Mouse (Mus musculus): ENCODE results near the gene Zfp622. TPM values are rescaled to one million over a fixed set of nuclear protein-coding genes. Genes with fewer than 3 reads are reported as not detected.

Gene Zfp622
- polyA plus RNA-seq, 1 experiment, result 102 TPM

DNA sequence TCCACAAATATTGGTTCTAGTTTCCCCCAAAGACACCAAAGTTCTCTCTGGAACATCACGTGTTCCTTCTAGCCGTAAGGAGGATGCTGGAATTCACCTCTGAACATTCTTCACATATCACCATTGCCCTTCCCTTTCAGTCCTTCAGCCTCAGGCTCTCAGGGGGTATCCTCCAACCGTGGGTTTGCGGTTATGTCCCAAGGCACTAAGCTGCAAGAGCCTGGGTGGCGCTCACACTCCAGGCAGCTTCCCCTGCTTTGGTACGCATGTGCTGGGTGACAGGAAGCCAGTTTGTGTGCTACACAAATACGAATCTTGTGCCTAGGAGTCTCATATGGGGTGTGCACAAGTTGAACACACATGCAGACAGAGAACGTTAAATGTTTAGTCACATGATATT, 36.8 kb upstream of the Zfp622 start:
- H3K27me3 ChIP-seq (ENCODE audit: control insufficient read depth, insufficient read depth, insufficient read length), result no peaks in the 10 kb centered on the region
- no peak overlapping the region for H3K4me3 ChIP-seq
- H3K79me2 ChIP-seq (ENCODE audit: control insufficient read depth, insufficient read depth), result peaks cover 49% of the 10 kb centered on the region
- TF ChIP-seq TCF12 (IDR thresholded peaks at IDR 0.05; ENCODE audit: insufficient read depth, poor library complexity, severe bottlenecking) (no peak), E2F4 (IDR thresholded peaks at IDR 0.05; ENCODE audit: insufficient read depth) (no peak), SRF (IDR thresholded peaks at IDR 0.05; ENCODE audit: control insufficient read depth, insufficient read length, low read depth) (no peak), MYOD1 (IDR thresholded peaks at IDR 0.05; ENCODE audit: control insufficient read depth in 1 of 3, insufficient read length in 2 of 3, low read depth in 2 of 3) (no peak), USF1 (IDR thresholded peaks at IDR 0.05; ENCODE audit: low read depth) (no peak), TCF3 (IDR thresholded peaks at IDR 0.05; ENCODE audit: insufficient read length, low read depth) (no peak), MYOG (IDR thresholded peaks at IDR 0.05; ENCODE audit: control insufficient read depth in 1 of 3, insufficient read depth in 1 of 3, insufficient read length in 2 of 3, low read depth in 2 of 3) (no peak), MAX (IDR thresholded peaks at IDR 0.05; ENCODE audit: low read depth) (no peak), CEBPB (IDR thresholded peaks at IDR 0.05; ENCODE audit: insufficient read depth, poor library complexity, severe bottlenecking) (no peak)
- H3K4me2 ChIP-seq (ENCODE audit: low read depth), result no peak overlapping the region
- H3ac ChIP-seq (ENCODE audit: control insufficient read depth, insufficient read length), result no peak overlapping the region
- H3K36me3 ChIP-seq (ENCODE audit: control insufficient read depth, insufficient read depth), result no peaks in the 10 kb centered on the region

DNA sequence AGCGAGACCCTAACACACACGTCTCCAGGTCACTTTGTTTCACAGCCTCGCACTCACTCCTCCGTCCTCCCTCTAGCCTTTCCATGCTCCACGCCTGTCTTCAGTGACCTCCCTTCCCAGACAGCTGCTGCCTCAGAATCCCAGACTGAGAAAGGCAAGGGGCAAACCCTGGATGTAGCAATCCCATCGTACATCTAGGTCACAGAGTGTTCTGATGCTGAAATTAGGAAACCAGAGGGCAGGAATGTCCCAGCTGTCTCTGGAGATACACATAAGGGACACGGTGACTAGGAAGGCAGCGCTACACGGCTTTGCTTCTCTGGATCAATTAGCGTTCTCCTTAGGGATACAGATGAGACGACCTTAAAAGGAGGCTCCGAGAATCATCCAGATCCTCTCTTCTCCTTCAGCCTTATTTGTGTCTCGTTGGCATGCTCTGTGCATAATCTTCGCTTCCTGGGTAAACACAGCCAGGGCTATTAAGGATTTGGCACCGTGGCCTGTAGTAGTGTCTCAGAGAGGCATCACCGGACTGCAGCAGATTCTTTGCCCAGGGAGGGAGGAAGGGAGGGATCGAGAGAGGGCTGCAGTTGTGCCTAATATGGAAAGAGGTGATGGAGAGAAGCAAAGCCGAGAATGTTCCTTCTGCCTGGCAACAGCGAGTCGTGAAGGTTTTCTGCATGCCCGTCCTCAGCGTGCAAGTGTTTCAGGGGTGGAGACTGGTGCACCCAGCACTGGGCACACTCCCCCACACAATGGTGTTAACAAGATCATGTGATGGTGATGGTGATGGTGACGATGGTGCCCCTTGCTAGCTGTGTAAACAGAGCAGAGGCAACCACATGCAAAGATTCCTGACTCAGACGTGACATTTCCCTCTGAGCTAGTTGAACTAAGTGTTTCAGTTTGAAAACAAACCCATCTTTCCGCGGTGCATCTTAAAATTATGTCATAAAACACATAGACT, 35.6 kb upstream of the Zfp622 start:
- Histone ChIP-seq H3K79me2 (ENCODE audit: control insufficient read depth, insufficient read depth) (peaks cover 60% of the 10 kb centered on the region), H3K27me3 (ENCODE audit: control insufficient read depth, insufficient read depth, insufficient read length) (no peaks in the 10 kb centered on the region), H3ac (ENCODE audit: control insufficient read depth, insufficient read length) (no peak overlapping the region), H3K4me2 (ENCODE audit: low read depth) (no peak overlapping the region), H3K36me3 (ENCODE audit: control insufficient read depth, insufficient read depth) (no peaks in the 10 kb centered on the region), H3K4me3 (no peak overlapping the region)
- TF ChIP-seq TCF3 (IDR thresholded peaks at IDR 0.05; ENCODE audit: insufficient read length, low read depth) (no peak), USF1 (IDR thresholded peaks at IDR 0.05; ENCODE audit: low read depth) (no peak), POLR2A (IDR thresholded peaks at IDR 0.05; ENCODE audit: insufficient read length, low read depth) (no peak), E2F4 (IDR thresholded peaks at IDR 0.05; ENCODE audit: insufficient read depth) (no peak), TCF12 (IDR thresholded peaks at IDR 0.05; ENCODE audit: insufficient read depth, poor library complexity, severe bottlenecking) (no peak), MYOG (IDR thresholded peaks at IDR 0.05; ENCODE audit: control insufficient read depth in 1 of 3, insufficient read depth in 1 of 3, insufficient read length in 2 of 3, low read depth in 2 of 3) (peak in 2 of 3 experiments; percentile 31 to 35), SRF (IDR thresholded peaks at IDR 0.05; ENCODE audit: control insufficient read depth, insufficient read length, low read depth) (no peak), REST (IDR thresholded peaks at IDR 0.05; ENCODE audit: insufficient read depth, insufficient read length) (no peak), CEBPB (IDR thresholded peaks at IDR 0.05; ENCODE audit: insufficient read depth, poor library complexity, severe bottlenecking) (no peak), MYOD1 (IDR thresholded peaks at IDR 0.05; ENCODE audit: control insufficient read depth in 1 of 3, insufficient read length in 2 of 3, low read depth in 2 of 3) (peak in 1 of 3 experiments; percentile 30), POLR2AphosphoS2 (IDR thresholded peaks at IDR 0.05; ENCODE audit: insufficient read length, low read depth) (no peak)

DNA sequence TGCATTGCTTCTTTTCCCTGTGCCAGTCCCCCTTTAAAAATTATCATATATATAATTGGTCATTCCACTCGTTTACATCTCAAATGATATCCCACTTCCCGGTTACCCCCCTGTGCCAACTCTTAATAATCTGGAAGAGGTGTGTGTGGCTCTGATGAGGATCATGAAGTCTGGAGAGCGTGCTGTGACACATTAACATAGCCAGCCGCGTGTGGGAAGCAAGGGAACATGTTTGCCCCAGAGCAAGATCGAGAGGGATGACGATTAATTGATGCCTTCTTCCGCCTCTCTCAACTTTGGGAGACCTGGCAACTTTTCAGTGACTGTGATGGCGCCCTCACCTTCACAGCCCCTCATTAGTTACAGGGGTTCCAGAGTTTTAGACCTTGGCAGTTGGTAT, 34.5 kb upstream of the Zfp622 start:
- Histone ChIP-seq H3K36me3 (ENCODE audit: control insufficient read depth, insufficient read depth) (no peaks in the 10 kb centered on the region), H3K4me2 (ENCODE audit: low read depth) (no peak overlapping the region), H3K27me3 (ENCODE audit: control insufficient read depth, insufficient read depth, insufficient read length) (no peaks in the 10 kb centered on the region), H3K79me2 (ENCODE audit: control insufficient read depth, insufficient read depth) (peaks cover 59% of the 10 kb centered on the region), H3ac (ENCODE audit: control insufficient read depth, insufficient read length) (no peak overlapping the region), H3K4me3 (no peak overlapping the region)
- TF ChIP-seq TCF3 (IDR thresholded peaks at IDR 0.05; ENCODE audit: insufficient read length, low read depth) (no peak), SRF (IDR thresholded peaks at IDR 0.05; ENCODE audit: control insufficient read depth, insufficient read length, low read depth) (no peak), POLR2A (IDR thresholded peaks at IDR 0.05; ENCODE audit: insufficient read length, low read depth) (no peak), TCF12 (IDR thresholded peaks at IDR 0.05; ENCODE audit: insufficient read depth, poor library complexity, severe bottlenecking) (no peak), USF1 (IDR thresholded peaks at IDR 0.05; ENCODE audit: low read depth) (no peak), E2F4 (IDR thresholded peaks at IDR 0.05; ENCODE audit: insufficient read depth) (no peak), MAX (IDR thresholded peaks at IDR 0.05; ENCODE audit: low read depth) (no peak), MYOD1 (IDR thresholded peaks at IDR 0.05; ENCODE audit: control insufficient read depth in 1 of 3, insufficient read length in 2 of 3, low read depth in 2 of 3) (no peak), CEBPB (IDR thresholded peaks at IDR 0.05; ENCODE audit: insufficient read depth, poor library complexity, severe bottlenecking) (no peak), MYOG (IDR thresholded peaks at IDR 0.05; ENCODE audit: control insufficient read depth in 1 of 3, insufficient read depth in 1 of 3, insufficient read length in 2 of 3, low read depth in 2 of 3) (no peak), POLR2AphosphoS2 (IDR thresholded peaks at IDR 0.05; ENCODE audit: insufficient read length, low read depth) (no peak), REST (IDR thresholded peaks at IDR 0.05; ENCODE audit: insufficient read depth, insufficient read length) (no peak)

DNA sequence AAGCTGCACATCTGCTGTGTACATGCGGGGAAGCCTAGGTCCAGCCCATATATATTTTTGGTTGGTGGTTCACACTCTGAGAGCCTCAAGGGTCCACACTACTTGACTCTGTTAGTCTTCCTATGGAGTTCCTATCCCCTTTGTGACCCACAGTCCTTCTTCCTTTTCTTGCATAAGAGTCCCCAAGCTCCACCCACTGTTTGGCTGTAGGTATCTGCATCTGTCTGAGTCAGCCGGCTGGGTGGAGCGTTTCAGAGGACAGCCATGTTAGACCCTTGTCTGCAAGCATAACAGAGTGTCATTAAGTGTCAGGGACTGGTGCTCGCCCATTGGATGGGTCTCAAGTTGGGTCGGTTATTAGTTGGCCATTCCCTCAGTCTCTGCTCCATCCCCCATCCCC, 33.6 kb upstream of the Zfp622 start:
- H3K4me2 ChIP-seq (ENCODE audit: low read depth), result no peak overlapping the region
- no peaks in the 10 kb centered on the region for H3K27me3 ChIP-seq (ENCODE audit: control insufficient read depth, insufficient read depth, insufficient read length)
- peaks cover 59% of the 10 kb centered on the region for H3K79me2 ChIP-seq (ENCODE audit: control insufficient read depth, insufficient read depth)
- H3K4me3 ChIP-seq, result no peak overlapping the region
- H3K36me3 ChIP-seq (ENCODE audit: control insufficient read depth, insufficient read depth), result no peaks in the 10 kb centered on the region
- H3ac ChIP-seq (ENCODE audit: control insufficient read depth, insufficient read length), result no peak overlapping the region
- no peak for TF ChIP-seq USF1 (IDR thresholded peaks at IDR 0.05; ENCODE audit: low read depth)
- no peak for TF ChIP-seq POLR2AphosphoS2 (IDR thresholded peaks at IDR 0.05; ENCODE audit: insufficient read length, low read depth)
- 0 out of 2 replicates have a peak, but pooled peaks have one; percentile 10 for TF ChIP-seq CEBPB (IDR thresholded peaks at IDR 0.05; ENCODE audit: insufficient read depth, poor library complexity, severe bottlenecking)

Data from myocyte (in vitro differentiated cells).